Mouse (Mus musculus): ENCODE measurements around the gene Gdpgp1.

Gene Gdpgp1

GRCm38 (mm10) chr7:80280998-80281397, 48.3 kb downstream of the Gdpgp1 start:
- DNase-seq (ENCODE audit: low read depth, low spot score): no peak

- DNase-seq (ENCODE audit: low read depth, low spot score): no peak
Observed at GRCm38 (mm10) chr7:80281646-80282045, 49.0 kb downstream of the Gdpgp1 start.

GRCm38 (mm10) chr7:80283226-80283918, 50.7 kb downstream of the Gdpgp1 start:
- no peak for DNase-seq (ENCODE audit: low read depth, low spot score)

GRCm38 (mm10) chr7:80284391-80284790, 51.7 kb downstream of the Gdpgp1 start:
- DNase-seq (ENCODE audit: low read depth, low spot score): no peak

GRCm38 (mm10) chr7:80285725-80286124, 53.1 kb downstream of the Gdpgp1 start:
- no peak for DNase-seq (ENCODE audit: low read depth, low spot score)

- DNase-seq (ENCODE audit: low read depth, low spot score): no peak
Observed at GRCm38 (mm10) chr7:80287736-80288135, 55.1 kb downstream of the Gdpgp1 start.
